Mouse (Mus musculus) inflammation-experienced regulatory T-cells, adult 16 weeks (primary cell): ENCODE results near the gene Zfp606. TPM values are rescaled to one million over a fixed set of nuclear protein-coding genes. Genes with fewer than 3 reads are reported as not detected.

Source experiments
- polyA plus RNA-seq: library from polyadenylated mRNA; unstranded; fragments of 100-300 nt; shearing (Covaris generic); gene quantifications from one replicate; pipeline ENCODE4 v1.2.1, GENCODE M21; 2017

The Zfp606 gene
- polyA plus RNA-seq, result 13.3 TPM

GRCm38 (mm10) chr7:12478158-12479008 is at the start of gene Zfp606:
Gene Zfp606, plus strand, starts transcription at chr7:12478293.

GRCm38 (mm10) chr7:12512217-12512616 is 34.1 kb downstream of the Zfp606 start, which contains the start of gene 2900092C05Rik:
Gene 2900092C05Rik, plus strand, starts transcription at chr7:12512517.

Other genes with a start within 250 kb of the Zfp606 start
- gene Vmn1r81, start 210.0 kb upstream of the Zfp606 start, polyA plus RNA-seq, result 0.02 TPM
- not detected for gene Vmn1r82, start 177.9 kb upstream of the Zfp606 start, polyA plus RNA-seq
- gene Vmn1r83, start 148.8 kb upstream of the Zfp606 start, polyA plus RNA-seq, result not detected
- not detected for gene Vmn1r84, start 109.0 kb upstream of the Zfp606 start, polyA plus RNA-seq
- 4.8 TPM for gene Zfp551, start 55.5 kb upstream of the Zfp606 start, polyA plus RNA-seq
- gene 2900092C05Rik, start 34.2 kb downstream of the Zfp606 start, polyA plus RNA-seq, result not detected
- gene Vmn2r53, start 130.5 kb downstream of the Zfp606 start, polyA plus RNA-seq, result 0.01 TPM
- gene Vmn2r54, start 162.0 kb downstream of the Zfp606 start, polyA plus RNA-seq, result not detected
- not detected for gene Vmn2r55, start 206.7 kb downstream of the Zfp606 start, polyA plus RNA-seq